Mouse (Mus musculus) left cerebral cortex, adult 2 months (tissue): Measurements from ENCODE around the gene Cldn7. TPM values are rescaled to one million over a fixed set of nuclear protein-coding genes. Genes with fewer than 3 reads are reported as not detected.
"Not testable (repeated sequence)": the region's sequence is repeated elsewhere in the genome, so short reads cannot be mapped to it uniquely, and the experiment has no call there.

ENCODE experiments used
- DNase-seq, 2 experiments: peaks; one replicate each; pipeline ENCODE4 v3.0.0; 2021 to 2022; ENCODE audit warnings: low spot score in 2 of 2, mixed read lengths in 1 of 2; ENCODE audit errors: extremely low spot score in 1 of 2
- H3K27ac ChIP-seq: fragments of 200-600 bp; 2 replicates; pipeline ENCODE4 v1.8.1; 2022
- H3K4me3 ChIP-seq: fragments of 200-600 bp; 2 replicates; pipeline ENCODE4 v1.8.1; 2022
- CTCF ChIP-seq: fragments of 200-600 bp; IDR thresholded peaks from 2 replicates; pipeline ENCODE4 v1.8.1; 2022; ENCODE audit warnings: antibody characterized with exemption, mild to moderate bottlenecking, moderate library complexity
- intact Hi-C: fragments of 180-260 bp; cut with DNase I; formaldehyde crosslinking; loops from one replicate; pipeline ENCODE4 v1.15.1; 2025
- microRNA-seq, 2 experiments: library from miRNA; unstranded; fragments of <30 nt; microRNA quantifications; one replicate each; pipeline ENCODE4 v1.2.0; 2021
- total RNA-seq, 2 experiments: library from RNA; stranded (reverse); gene quantifications; 2 replicates each; pipeline ENCODE4 v1.2.3; 2021

Cldn7 gene
- total RNA-seq, 2 experiments from 2014 or later: not detected

- no peak for TF ChIP-seq CTCF
- intact Hi-C loops: no loop called here
- DNase-seq: no peak
- H3K27ac ChIP-seq: no peak overlapping the region
- H3K4me3 ChIP-seq: no peak overlapping the region
Measured at GRCm38 (mm10) chr11:70013408-70013807, 48.8 kb downstream of the Cldn7 start.

- no peak for DNase-seq
- intact Hi-C loops: loop anchor here (2.0 kb wide), 1 partner anchor 13 kb away; the partner anchor contains the start of gene Dvl2
- Histone ChIP-seq H3K27ac (no peak overlapping the region), H3K4me3 (no peak overlapping the region)
- TF ChIP-seq CTCF: no peak
Measured at GRCm38 (mm10) chr11:70014051-70014450, 49.5 kb downstream of the Cldn7 start.

GRCm38 (mm10) chr11:70014880-70015558 is 50.4 kb downstream of the Cldn7 start, which contains the start of gene Acadvl:
TSS of gene Acadvl (minus strand) at chr11:70015411.
- H3K27ac ChIP-seq: peak within 1 kb of the TSS; percentile 88
- peak within 1 kb of the TSS; percentile 77 for H3K4me3 ChIP-seq
- peak; percentile 85 to 86 for DNase-seq
- TF ChIP-seq CTCF: peak; percentile 44
- intact Hi-C loops: loop anchor here (2.0 kb wide), 1 partner anchor 14 kb away; the partner anchor contains the start of gene Dvl2

- intact Hi-C loops: loop anchor here (2.0 kb wide), 1 partner anchor 15 kb away; the partner anchor contains the start of gene Dvl2
- no peak for TF ChIP-seq CTCF
- H3K27ac ChIP-seq: no peak overlapping the region
- DNase-seq: no peak
- H3K4me3 ChIP-seq: peak overlapping the region; percentile 77; the same call in 1 of the 2 replicates
Measured at GRCm38 (mm10) chr11:70015677-70016076, 51.1 kb downstream of the Cldn7 start.

- H3K27ac ChIP-seq, intact Hi-C loops, DNase-seq, H3K4me3 ChIP-seq: not testable (repeated sequence)
Measured at GRCm38 (mm10) chr11:70016177-70016576, 51.6 kb downstream of the Cldn7 start.

- Histone ChIP-seq H3K4me3 (peak within 1 kb of the TSS; percentile 74), H3K27ac (peak within 1 kb of the TSS; percentile 93)
- intact Hi-C loops: no loop called here
- TF ChIP-seq CTCF: no peak
- no peak for DNase-seq
Measured at GRCm38 (mm10) chr11:70016669-70017068, 52.1 kb downstream of the Cldn7 start, which contains the start of gene Dlg4. TSS of gene Dlg4 (plus strand) at chr11:70016942.

- peak overlapping the region; percentile 93; the same call in 1 of the 2 replicates for H3K27ac ChIP-seq
- TF ChIP-seq CTCF: no peak
- intact Hi-C loops: no loop called here
- H3K4me3 ChIP-seq: no peak overlapping the region
- no peak for DNase-seq
Measured at GRCm38 (mm10) chr11:70017199-70017767, 52.7 kb downstream of the Cldn7 start.

Small RNA genes within 50 kb of the gene (microRNA-seq; reads per million reads assigned to microRNA genes)
- gene Gm44349 (0 to 1.2 reads per million in 2 experiments), gene Mir324 (7,710 to 8,291 reads per million in 2 experiments)

Other genes with a start within 250 kb of the Cldn7 start
- 10 to 100 TPM; 55.1 to 56.6 TPM for gene Polr2a, start 206.1 kb upstream of the Cldn7 start, total RNA-seq
- not detected for gene Slc35g3, start 202.8 kb upstream of the Cldn7 start, total RNA-seq
- 100 to 1,000 TPM; 134 to 167 TPM for gene Zbtb4, start 198.9 kb upstream of the Cldn7 start, total RNA-seq
- 1 to 10 TPM; 1.0 to 1.4 TPM for gene Chrnb1, start 168.8 kb upstream of the Cldn7 start, total RNA-seq
- 10 to 100 TPM; 15.9 to 19.8 TPM for gene Fgf11, start 162.9 kb upstream of the Cldn7 start, total RNA-seq
- under 1 TPM in 1 of 2 experiments, not detected in 1; 0.23 TPM for gene Tmem102, start 159.2 kb upstream of the Cldn7 start, total RNA-seq
- gene Gm39566, start 149.5 kb upstream of the Cldn7 start, total RNA-seq: not detected
- not detected for gene Spem2, start 146.3 kb upstream of the Cldn7 start, total RNA-seq
- gene Spem1, start 142.6 kb upstream of the Cldn7 start, total RNA-seq: under 1 TPM; 0.34 to 0.44 TPM
- 100 to 1,000 TPM; 236 to 243 TPM for gene Nlgn2, start 127.0 kb upstream of the Cldn7 start, total RNA-seq
- gene Tmem256, start 126.3 kb upstream of the Cldn7 start, total RNA-seq: 100 to 1,000 TPM; 113 to 126 TPM
- 10 to 100 TPM; 19.5 to 22.5 TPM for gene Plscr3, start 118.4 kb upstream of the Cldn7 start, total RNA-seq
- gene Tnk1, start 106.0 kb upstream of the Cldn7 start, total RNA-seq: under 1 TPM in 1 of 2 experiments, not detected in 1; 0.20 TPM
- gene Tmem95, start 86.8 kb upstream of the Cldn7 start, total RNA-seq: not detected
- 1 to 10 TPM; 1.3 to 1.5 TPM for gene Kctd11, start 83.4 kb upstream of the Cldn7 start, total RNA-seq
- not detected for gene Acap1, start 69.2 kb upstream of the Cldn7 start, total RNA-seq
- under 1 TPM; 0.23 to 0.87 TPM for gene 2810408A11Rik, start 63.8 kb upstream of the Cldn7 start, total RNA-seq
- gene Neurl4, start 63.7 kb upstream of the Cldn7 start, total RNA-seq: 100 to 1,000 TPM; 121 to 124 TPM
- gene Gps2, start 50.9 kb upstream of the Cldn7 start, total RNA-seq: 10 to 100 TPM; 31.0 to 31.7 TPM
- gene Eif5a, start 42.8 kb upstream of the Cldn7 start, total RNA-seq: 100 to 1,000 TPM; 408 to 429 TPM
- 1 to 10 TPM; 9.9 to 10.0 TPM for gene Ybx2, start 29.0 kb upstream of the Cldn7 start, total RNA-seq
- gene Slc2a4, start 16.6 kb upstream of the Cldn7 start, total RNA-seq: 1 to 10 TPM; 2.3 to 4.1 TPM
- gene Ctdnep1, start 16.4 kb downstream of the Cldn7 start, total RNA-seq: 100 to 1,000 TPM; 116 to 124 TPM
- 10 to 100 TPM; 90.9 to 93.8 TPM for gene Elp5, start 17.7 kb downstream of the Cldn7 start, total RNA-seq
- 100 to 1,000 TPM; 209 to 215 TPM for gene Gabarap, start 26.4 kb downstream of the Cldn7 start, total RNA-seq
- 10 to 100 TPM; 44.3 to 48.9 TPM for gene Phf23, start 31.0 kb downstream of the Cldn7 start, total RNA-seq
- 10 to 100 TPM; 32.6 to 32.9 TPM for gene Dvl2, start 35.8 kb downstream of the Cldn7 start, total RNA-seq
- gene Acadvl, start 50.6 kb downstream of the Cldn7 start, total RNA-seq: 10 to 100 TPM; 59.4 to 62.5 TPM
- gene Dlg4, start 52.2 kb downstream of the Cldn7 start, total RNA-seq: 100 to 1,000 TPM; 818 to 875 TPM
- gene Asgr1, start 89.3 kb downstream of the Cldn7 start, total RNA-seq: 1 to 10 TPM; 1.8 to 2.1 TPM
- gene Asgr2, start 127.9 kb downstream of the Cldn7 start, total RNA-seq: not detected
- gene Mgl2, start 165.6 kb downstream of the Cldn7 start, total RNA-seq: under 1 TPM; 0.81 to 0.94 TPM
- 1 to 10 TPM; 2.2 TPM for gene Clec10a, start 191.4 kb downstream of the Cldn7 start, total RNA-seq
- 10 to 100 TPM; 35.7 to 36.9 TPM for gene Slc16a11, start 248.0 kb downstream of the Cldn7 start, total RNA-seq